Mouse (Mus musculus) liver, adult 2 months (tissue): Measurements from ENCODE around the gene Tmbim6. TPM values are rescaled to one million over a fixed set of nuclear protein-coding genes. Genes with fewer than 3 reads are reported as not detected.

Experiments
- DNase-seq: peaks from one replicate; pipeline ENCODE4 v3.0.0-alpha.2; 2011; ENCODE audit warnings: low read depth, low spot score; ENCODE audit errors: extremely low read depth
- H3K27ac ChIP-seq: fragments of 200-500 bp; replicated peaks from 2 replicates; pipeline ENCODE4 v1.5.1; 2012; ENCODE audit warnings: low read depth, mild to moderate bottlenecking, control low read depth, inconsistent platforms, low read length; ENCODE audit not compliant: insufficient read depth
- H3K27me3 ChIP-seq: fragments of 200-500 bp; 2 replicates; pipeline ENCODE4 v1.6.1; 2012; ENCODE audit warnings: mild to moderate bottlenecking, moderate library complexity, low read length, inconsistent platforms; ENCODE audit not compliant: control insufficient read depth, insufficient read depth
- H3K36me3 ChIP-seq: fragments of 200-500 bp; 2 replicates; pipeline ENCODE4 v1.6.1; 2012; ENCODE audit warnings: low read length, inconsistent platforms; ENCODE audit not compliant: control insufficient read depth, insufficient read depth
- H3K4me1 ChIP-seq: fragments of 200-500 bp; 2 replicates; pipeline ENCODE4 v1.6.1; 2011; ENCODE audit warnings: low read length; ENCODE audit not compliant: control insufficient read depth, insufficient read depth
- H3K4me3 ChIP-seq: fragments of 200-500 bp; 2 replicates; pipeline ENCODE4 v1.5.1; 2011; ENCODE audit warnings: low read depth, mild to moderate bottlenecking, control low read depth, low read length, moderate library complexity; ENCODE audit not compliant: insufficient read depth
- H3K79me2 ChIP-seq: fragments of 200-500 bp; 2 replicates; pipeline ENCODE4 v1.6.1; 2012; ENCODE audit warnings: inconsistent platforms, mild to moderate bottlenecking, low read length, moderate library complexity; ENCODE audit not compliant: control insufficient read depth, insufficient read depth
- H3K9ac ChIP-seq: fragments of 200-500 bp; 2 replicates; pipeline ENCODE4 v1.6.1; 2012; ENCODE audit warnings: low read depth, mild to moderate bottlenecking, control low read depth, inconsistent platforms, low read length
- CTCF ChIP-seq: fragments of 200-500 bp; IDR thresholded peaks from 2 replicates; pipeline ENCODE4 v1.5.1; 2011; ENCODE audit warnings: low read depth, low read length, control low read depth
- POLR2A ChIP-seq: fragments of 200-500 bp; IDR thresholded peaks from 2 replicates; pipeline ENCODE4 v1.6.1; 2011; ENCODE audit warnings: low read length, control low read depth; ENCODE audit not compliant: insufficient read depth; ENCODE audit errors: extremely low read depth
- WGBS: fragments of 180-500 bp; shearing (Covaris S2); methylation state at CpG from one replicate; pipeline ENCODE4 v1.1.7; 2018; 5-methylcytosine and 5-hydroxymethylcytosine counted together
- polyA plus RNA-seq: library from polyadenylated mRNA; depleted of rRNA; stranded (reverse); fragments of >200 nt; gene quantifications from 2 replicates; pipeline ENCODE4 v1.2.3, GENCODE M21; 2012
- total RNA-seq: library from RNA; depleted of rRNA; stranded (reverse); fragments of >200 nt; gene quantifications from 2 replicates; pipeline ENCODE4 v1.2.3, GENCODE M21; 2014

Tmbim6 gene
- total and polyA plus RNA-seq, 2 experiments, result 699 to 2,362 TPM

GRCm38 (mm10) chr15:99386796-99387195, 5.9 kb upstream of the Tmbim6 start:
- no peak for TF ChIP-seq CTCF
- no peak for TF ChIP-seq POLR2A
- H3K27ac ChIP-seq, result peak overlapping the region; percentile 79
- WGBS, result 18% methylated on average over 3 of the region's 3 CpGs

DNA sequence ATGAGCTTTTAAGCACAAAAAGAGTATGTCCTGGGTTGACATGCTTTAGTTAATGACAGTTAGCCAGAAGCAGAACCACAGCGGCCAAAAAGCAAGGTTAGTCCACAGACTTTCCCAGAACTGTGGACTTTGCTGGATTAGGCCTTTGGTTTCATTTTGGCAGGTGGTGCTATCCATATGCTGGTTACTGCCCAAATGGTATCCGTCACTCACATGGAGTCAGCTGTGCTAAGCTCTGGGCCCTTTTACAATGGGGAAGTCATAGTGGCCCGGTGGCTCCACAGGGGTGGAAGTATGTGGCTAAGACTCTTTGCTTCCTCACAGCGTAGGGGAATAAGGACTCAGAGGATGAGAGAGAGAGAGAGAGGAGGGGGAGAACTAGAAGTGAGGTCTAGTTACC, 4.7 kb upstream of the Tmbim6 start:
- peak overlapping the region; percentile 79 for H3K27ac ChIP-seq
- no peak overlapping the region for H3K9ac ChIP-seq
- H3K4me3 ChIP-seq, result no peak overlapping the region
- no peaks in the 10 kb centered on the region for H3K36me3 ChIP-seq
- 46% methylated on average over 4 of the region's 4 CpGs for WGBS
- TF ChIP-seq CTCF (no peak), POLR2A (no peak)
- H3K4me1 ChIP-seq, result peaks cover 17% of the 10 kb centered on the region
- DNase-seq, result peak; percentile 89
- H3K27me3 ChIP-seq, result no peaks in the 10 kb centered on the region
- H3K79me2 ChIP-seq, result peaks cover 1% of the 10 kb centered on the region; the same call in 1 of the 2 replicates

More at GRCm38 (mm10) chr15:99386796-99387195, 5.9 kb upstream of the Tmbim6 start:
- Histone ChIP-seq H3K4me3 (no peak overlapping the region), H3K79me2 (no peaks in the 10 kb centered on the region; the same call in 1 of the 2 replicates), H3K36me3 (no peaks in the 10 kb centered on the region), H3K4me1 (peaks cover 17% of the 10 kb centered on the region), H3K9ac (no peak overlapping the region), H3K27me3 (no peaks in the 10 kb centered on the region)
- peak; percentile 81 for DNase-seq

GRCm38 (mm10) chr15:99390472-99391401, 1.9 kb upstream of the Tmbim6 start:
- no peak for TF ChIP-seq POLR2A
- TF ChIP-seq CTCF, result no peak
- Histone ChIP-seq H3K9ac (no peak overlapping the region), H3K79me2 (peaks cover 14% of the 10 kb centered on the region; the same call in 1 of the 2 replicates), H3K4me3 (no peak overlapping the region), H3K36me3 (no peaks in the 10 kb centered on the region), H3K27ac (no peak overlapping the region), H3K4me1 (peaks cover 17% of the 10 kb centered on the region), H3K27me3 (no peaks in the 10 kb centered on the region)
- 62% methylated on average over 7 of the region's 7 CpGs for WGBS
- no peak for DNase-seq

DNA sequence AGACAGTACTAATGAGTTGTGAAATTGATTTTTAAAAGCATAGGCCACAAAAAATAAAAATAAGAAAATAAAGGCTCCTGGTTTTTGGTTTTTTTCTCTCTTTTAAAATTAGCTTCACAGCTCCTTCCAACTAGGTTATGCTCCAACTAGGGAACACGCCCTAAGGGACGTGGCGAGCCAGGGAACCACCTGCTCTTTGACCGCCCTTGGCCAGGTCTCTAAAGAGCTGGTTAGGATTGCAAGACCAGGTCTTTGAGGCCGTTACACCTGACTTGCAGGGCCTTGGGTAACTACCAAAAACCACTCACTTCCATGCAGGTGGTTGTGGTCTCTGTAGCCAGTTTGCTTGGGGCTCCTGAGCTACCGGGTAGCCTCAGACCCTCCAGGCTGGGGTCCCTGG, 707 bp upstream of the Tmbim6 start:
- H3K27ac ChIP-seq, result peak overlapping the region; percentile 91
- 31% methylated on average over 6 of the region's 6 CpGs for WGBS
- peak overlapping the region; percentile 36 for H3K9ac ChIP-seq
- TF ChIP-seq CTCF, result no peak
- TF ChIP-seq POLR2A, result no peak
- peaks cover 20% of the 10 kb centered on the region; the same call in 1 of the 2 replicates for H3K79me2 ChIP-seq
- peaks cover 19% of the 10 kb centered on the region for H3K4me1 ChIP-seq
- H3K27me3 ChIP-seq, result no peaks in the 10 kb centered on the region
- peak overlapping the region; percentile 36 for H3K4me3 ChIP-seq
- no peaks in the 10 kb centered on the region for H3K36me3 ChIP-seq
- DNase-seq, result peak; percentile 96

GRCm38 (mm10) chr15:99393386-99394252, 937 bp downstream of the Tmbim6 start:
- Histone ChIP-seq H3K36me3 (no peaks in the 10 kb centered on the region), H3K27ac (peak overlapping the region; percentile 95), H3K79me2 (peaks cover 24% of the 10 kb centered on the region), H3K9ac (peak overlapping the region; percentile 95), H3K27me3 (no peaks in the 10 kb centered on the region), H3K4me3 (peak overlapping the region; percentile 89), H3K4me1 (peaks cover 17% of the 10 kb centered on the region)
- WGBS, result under 1% methylated on average over 24 of the region's 24 CpGs
- peak; percentile 100 for DNase-seq
- TF ChIP-seq POLR2A, result 0 out of 2 replicates have a peak, but pooled peaks have one; percentile 57
- no peak for TF ChIP-seq CTCF
